Mouse (Mus musculus) embryonic facial prominence, embryonic 13.5 days (tissue): ENCODE measurements around the gene Ppard. TPM values are rescaled to one million over a fixed set of nuclear protein-coding genes. Genes with fewer than 3 reads are reported as not detected.
"Not testable (repeated sequence)": the region's sequence is repeated elsewhere in the genome, so short reads cannot be mapped to it uniquely, and the experiment has no call there.

Experiments used
- ATAC-seq: fragments of 200-750 bp; cut with Nextera tagmentation; 2 replicates; pipeline ENCODE4 v1.8.0; 2017; ENCODE audit warnings: low read depth; ENCODE audit not compliant: insufficient number of reproducible peaks, insufficient read depth, low FRiP score, low TSS enrichment
- H3K27ac ChIP-seq: fragments of 300-500 bp; sonication (generic); 2 replicates; pipeline ENCODE4 v1.5.1; 2015; ENCODE audit warnings: moderate library complexity, mild to moderate bottlenecking, inconsistent platforms
- H3K27me3 ChIP-seq: fragments of 300-500 bp; sonication (generic); 2 replicates; pipeline ENCODE4 v1.6.1; 2015; ENCODE audit warnings: mild to moderate bottlenecking, inconsistent platforms
- H3K36me3 ChIP-seq: fragments of 300-500 bp; sonication (generic); 2 replicates; pipeline ENCODE4 v1.6.1; 2015; ENCODE audit warnings: mild to moderate bottlenecking, inconsistent platforms
- H3K4me1 ChIP-seq: fragments of 300-500 bp; sonication (generic); 2 replicates; pipeline ENCODE4 v1.6.1; 2015; ENCODE audit warnings: inconsistent platforms
- H3K4me2 ChIP-seq: fragments of 300-500 bp; sonication (generic); 2 replicates; pipeline ENCODE4 v1.6.1; 2015; ENCODE audit warnings: moderate library complexity, mild to moderate bottlenecking, inconsistent platforms
- H3K4me3 ChIP-seq: fragments of 300-500 bp; sonication (generic); 2 replicates; pipeline ENCODE4 v1.5.1; 2015; ENCODE audit warnings: mild to moderate bottlenecking, inconsistent platforms
- H3K9ac ChIP-seq: fragments of 300-500 bp; sonication (generic); 2 replicates; pipeline ENCODE4 v1.6.1; 2015; ENCODE audit warnings: mild to moderate bottlenecking, inconsistent platforms
- H3K9me3 ChIP-seq: fragments of 300-500 bp; sonication (generic); 2 replicates; pipeline ENCODE4 v1.6.1; 2016; ENCODE audit warnings: inconsistent platforms
- WGBS: fragments of 180-500 bp; shearing (Covaris S2); methylation state at CpG from one replicate; pipeline ENCODE4 v1.1.7; 2015; ENCODE audit warnings: mixed read lengths; 5-methylcytosine and 5-hydroxymethylcytosine counted together
- polyA plus RNA-seq: library from polyadenylated mRNA; unstranded; fragments of >200 nt; fragmentation: Nextera tagmentation; extraction: Ambion mirVana; gene quantifications from 2 replicates; pipeline ENCODE4 v1.2.1, GENCODE M21; 2015

The Ppard gene
- polyA plus RNA-seq, 1 experiment from 2014 or later: 3.3 TPM

DNA sequence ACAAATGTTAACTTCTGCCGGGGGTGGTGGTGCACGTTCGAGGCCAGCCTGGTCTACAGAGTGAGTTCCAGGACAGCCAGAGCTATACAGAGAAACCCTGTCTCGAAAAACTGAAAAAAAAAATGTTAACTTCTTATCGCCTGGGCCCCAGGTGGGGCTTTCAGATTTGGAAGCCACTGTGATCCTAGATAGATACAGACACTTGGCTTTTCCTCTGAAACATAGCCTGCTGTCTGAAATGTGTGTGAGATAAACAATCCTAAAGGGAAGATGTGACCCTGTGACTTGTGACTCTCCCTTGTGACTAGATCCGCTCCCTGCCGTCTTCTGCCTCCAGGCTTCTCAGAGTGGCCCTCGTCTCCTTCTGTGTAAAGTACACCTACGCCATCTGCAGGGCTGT is 85.2 kb downstream of the Ppard start:
- H3K9me3 ChIP-seq: no peaks in the 10 kb centered on the region
- H3K4me3 ChIP-seq: no peak overlapping the region
- H3K27me3 ChIP-seq: no peaks in the 10 kb centered on the region
- 80% methylated on average over 9 of the region's 9 CpGs for WGBS
- peaks cover 20% of the 10 kb centered on the region for H3K4me1 ChIP-seq
- H3K9ac ChIP-seq: no peak overlapping the region
- no peak for ATAC-seq
- peaks cover 67% of the 10 kb centered on the region for H3K36me3 ChIP-seq
- H3K27ac ChIP-seq: no peak overlapping the region
- H3K4me2 ChIP-seq: no peak overlapping the region

DNA sequence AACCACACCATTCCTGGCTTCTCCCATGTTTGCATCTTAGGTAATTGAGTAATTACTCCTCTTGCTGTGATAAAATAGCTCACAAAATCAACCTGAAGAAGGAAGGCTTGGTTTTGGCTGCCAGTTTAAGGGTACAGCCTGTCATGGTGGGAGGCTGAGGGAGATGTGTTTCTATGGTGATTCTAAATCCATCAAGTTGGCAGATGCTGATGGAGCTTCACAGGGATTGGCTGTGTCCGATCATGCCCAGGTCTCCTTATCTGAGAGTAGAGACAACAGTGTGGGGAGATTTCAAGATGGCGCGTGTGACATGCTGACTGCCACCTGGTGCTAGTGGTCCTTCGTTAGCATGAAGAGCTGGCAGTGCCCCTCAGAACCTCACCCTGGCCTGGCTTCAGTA is 89.2 kb downstream of the Ppard start:
- H3K9ac ChIP-seq: no peak overlapping the region
- ATAC-seq: no peak
- no peaks in the 10 kb centered on the region for H3K4me1 ChIP-seq
- no peaks in the 10 kb centered on the region for H3K27me3 ChIP-seq
- H3K4me2 ChIP-seq: no peak overlapping the region
- no peak overlapping the region for H3K27ac ChIP-seq
- peaks cover 5% of the 10 kb centered on the region; the same call in 1 of the 2 replicates for H3K9me3 ChIP-seq
- peaks cover 86% of the 10 kb centered on the region for H3K36me3 ChIP-seq
- 98% methylated on average over 4 of the region's 4 CpGs for WGBS
- H3K4me3 ChIP-seq: no peak overlapping the region

DNA sequence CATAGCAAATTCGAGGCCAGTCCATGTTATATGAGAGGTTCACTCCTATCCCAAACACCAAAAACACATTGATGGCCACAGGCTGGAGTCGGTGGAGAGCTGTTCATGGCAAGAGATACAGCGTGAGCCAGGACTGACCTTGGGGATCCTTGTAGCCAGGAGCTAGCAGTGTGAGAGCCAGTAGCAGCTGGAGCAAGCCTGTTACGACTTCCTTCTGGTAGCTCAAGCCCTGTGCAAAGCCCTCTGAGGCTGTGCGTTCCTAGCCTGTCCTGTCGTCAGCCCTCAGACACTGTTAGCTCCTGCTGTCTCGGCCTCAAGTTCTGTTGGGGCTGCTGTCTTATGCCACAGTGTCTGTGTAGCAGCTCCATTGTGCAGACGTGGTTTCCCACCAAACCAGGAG is 91.3 kb downstream of the Ppard start:
- 88% methylated on average over 8 of the region's 8 CpGs for WGBS
- no peak overlapping the region for H3K4me3 ChIP-seq

DNA sequence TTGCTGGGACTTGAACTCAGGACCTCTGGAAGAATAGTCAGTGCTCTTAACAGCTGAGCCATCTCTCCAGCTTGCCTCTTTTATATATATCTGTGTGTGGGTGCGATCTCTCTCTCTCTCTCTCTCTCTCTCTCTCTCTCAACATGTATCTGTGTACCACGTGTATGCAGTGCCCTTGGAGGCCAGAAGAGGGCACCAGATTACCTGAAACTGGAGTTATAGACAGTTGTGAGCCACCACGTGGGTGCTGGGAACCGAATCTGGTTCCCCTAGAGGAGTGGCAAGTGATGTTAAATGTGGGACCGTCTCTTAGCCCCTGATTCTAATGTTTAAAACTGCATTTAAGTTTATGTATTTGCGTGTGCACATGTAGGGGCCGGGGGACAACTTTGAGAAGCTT is 91.9 kb downstream of the Ppard start:
- not testable (repeated sequence) for H3K9ac ChIP-seq, H3K9me3 ChIP-seq, H3K27ac ChIP-seq, H3K4me1 ChIP-seq, ATAC-seq, H3K4me3 ChIP-seq, H3K27me3 ChIP-seq, H3K4me2 ChIP-seq
- H3K36me3 ChIP-seq: peaks cover 64% of the 10 kb centered on the region
- WGBS: 94% methylated on average over 7 of the region's 7 CpGs

More for the DNA sequence above, 91.3 kb downstream of the Ppard start:
- no peaks in the 10 kb centered on the region for H3K27me3 ChIP-seq
- H3K9ac ChIP-seq: no peak overlapping the region
- H3K4me1 ChIP-seq: peaks cover 8% of the 10 kb centered on the region
- H3K4me2 ChIP-seq: no peak overlapping the region
- H3K36me3 ChIP-seq: peaks cover 65% of the 10 kb centered on the region
- peaks cover 5% of the 10 kb centered on the region; the same call in 1 of the 2 replicates for H3K9me3 ChIP-seq
- ATAC-seq: no peak
- H3K27ac ChIP-seq: no peak overlapping the region

DNA sequence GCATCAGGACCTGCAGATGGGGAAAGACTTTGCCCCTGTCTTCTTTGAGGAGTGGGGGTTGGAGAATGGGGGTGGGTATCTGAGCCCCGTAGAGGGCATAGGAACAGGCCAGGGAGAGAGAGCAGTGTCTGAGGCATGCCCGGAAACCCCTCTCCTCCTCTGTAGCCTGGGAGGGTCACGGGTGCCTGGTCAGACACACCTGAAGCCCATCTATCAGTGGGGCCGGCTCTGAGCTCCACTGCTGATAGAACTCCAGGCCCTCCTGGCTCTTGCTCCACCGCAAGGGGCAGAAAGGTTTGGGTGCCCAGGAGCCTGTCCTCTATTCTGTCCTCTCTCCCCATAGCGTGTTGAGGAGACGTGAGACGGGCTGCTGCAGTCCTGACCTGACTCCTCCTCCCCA is 93.3 kb downstream of the Ppard start:
- 83% methylated on average over 8 of the region's 8 CpGs for WGBS
- Histone ChIP-seq H3K4me2 (no peak overlapping the region), H3K4me3 (no peak overlapping the region), H3K9ac (no peak overlapping the region), H3K4me1 (peaks cover 18% of the 10 kb centered on the region), H3K27me3 (no peaks in the 10 kb centered on the region), H3K36me3 (peaks cover 64% of the 10 kb centered on the region), H3K27ac (no peak overlapping the region), H3K9me3 (peaks cover 5% of the 10 kb centered on the region; the same call in 1 of the 2 replicates)
- ATAC-seq: no peak

DNA sequence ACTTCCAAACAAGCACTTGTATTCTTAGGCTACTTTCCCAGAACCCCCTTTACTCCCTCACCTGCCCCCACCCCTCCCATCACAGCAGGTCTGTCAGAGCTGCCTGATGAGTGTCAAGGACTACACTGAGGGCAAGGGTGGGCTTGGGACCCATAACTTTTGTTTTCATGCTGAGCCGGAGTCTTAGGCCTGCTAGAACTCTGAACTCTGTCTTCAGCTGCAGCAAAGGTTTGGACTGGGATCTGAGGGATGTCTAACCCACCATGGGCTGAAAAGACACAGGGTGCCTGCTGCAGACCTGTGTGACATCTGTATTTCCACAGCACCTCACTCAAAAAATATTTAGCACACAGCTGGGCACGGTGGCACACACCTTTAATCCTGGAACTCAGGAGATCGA is 94.5 kb downstream of the Ppard start:
- no peak for ATAC-seq
- 67% methylated on average over 3 of the region's 3 CpGs for WGBS
- Histone ChIP-seq H3K9me3 (peaks cover 5% of the 10 kb centered on the region; the same call in 1 of the 2 replicates), H3K9ac (peak overlapping the region; percentile 100), H3K4me3 (no peak overlapping the region), H3K27ac (peak overlapping the region; percentile 97; the same call in 1 of the 2 replicates), H3K4me1 (peaks cover 21% of the 10 kb centered on the region), H3K27me3 (no peaks in the 10 kb centered on the region), H3K36me3 (peaks cover 64% of the 10 kb centered on the region), H3K4me2 (no peak overlapping the region)

DNA sequence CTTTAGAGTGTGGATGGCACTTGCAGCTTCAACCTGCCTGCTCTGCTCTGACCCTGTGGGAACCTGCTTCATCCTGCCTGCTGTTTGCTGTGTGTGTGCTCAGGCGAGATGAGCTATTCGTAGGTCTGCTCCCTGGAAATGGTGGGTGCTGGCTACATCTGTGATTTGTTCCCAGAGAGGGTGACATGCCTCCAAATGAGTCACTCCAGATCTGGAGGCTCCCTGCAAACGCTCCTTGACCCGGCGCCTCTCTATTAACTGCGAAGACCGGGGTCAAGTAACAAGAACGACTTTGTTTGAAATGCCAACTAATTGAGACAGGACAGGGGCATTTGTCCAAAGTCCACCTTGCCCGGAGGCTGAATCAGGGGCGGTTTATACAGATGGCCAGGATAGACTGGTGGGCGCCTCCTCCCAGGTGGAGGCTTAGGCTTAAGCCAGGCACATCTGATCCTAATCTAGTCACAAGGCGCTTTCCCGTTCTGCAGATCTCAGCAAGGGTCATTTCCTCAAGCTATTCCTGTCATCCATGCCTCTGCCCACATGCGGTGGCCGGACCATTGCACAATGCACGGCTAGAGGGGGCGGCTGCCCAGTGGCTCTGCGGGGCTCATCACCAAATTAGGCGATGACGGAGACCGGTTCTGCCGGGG is 95.3 kb downstream of the Ppard start:
- 3% methylated on average over 22 of the region's 22 CpGs for WGBS

DNA sequence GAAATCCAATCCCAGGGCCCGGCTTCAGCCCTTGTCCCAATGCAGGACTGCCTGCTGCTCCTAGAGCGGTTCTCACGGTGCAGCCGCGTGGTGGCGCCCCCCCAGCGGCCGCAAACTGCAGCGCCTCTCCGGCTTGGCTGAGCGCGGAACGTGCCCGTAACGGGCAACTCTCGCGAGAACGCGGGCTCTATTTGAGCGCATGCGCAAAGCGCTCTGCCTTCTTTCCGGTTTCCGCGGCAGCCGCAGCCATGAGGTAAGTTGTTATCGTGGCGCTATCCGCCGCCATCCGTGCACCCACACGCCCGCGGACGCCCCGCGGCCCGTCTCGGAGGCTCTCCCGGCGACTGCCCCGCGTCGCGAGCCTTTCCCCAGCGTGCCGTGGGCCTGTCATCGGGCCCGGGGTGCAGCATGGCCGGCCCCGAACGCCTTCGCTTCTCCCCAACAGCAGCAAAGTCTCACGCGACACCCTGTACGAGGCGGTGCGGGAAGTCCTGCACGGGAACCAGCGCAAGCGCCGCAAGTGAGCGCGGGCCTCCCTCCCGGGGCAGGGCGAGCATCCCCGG is 95.9 kb downstream of the Ppard start, which contains the start of gene Rpl10a:
Gene Rpl10a (plus strand): TSS at position 106 of the 563 bp plus-strand sequence.
- no peaks in the 10 kb centered on the region for H3K27me3 ChIP-seq
- peaks cover 36% of the 10 kb centered on the region for H3K4me1 ChIP-seq
- peak; percentile 79 for ATAC-seq
- under 1% methylated on average over 66 of the region's 67 CpGs for WGBS
- peak within 1 kb of the TSS; percentile 93 for H3K4me3 ChIP-seq
- peak within 1 kb of the TSS; percentile 97 for H3K27ac ChIP-seq
- H3K9ac ChIP-seq: peak within 1 kb of the TSS; percentile 100
- H3K9me3 ChIP-seq: peaks cover 5% of the 10 kb centered on the region; the same call in 1 of the 2 replicates
- H3K36me3 ChIP-seq: peaks cover 69% of the 10 kb centered on the region
- H3K4me2 ChIP-seq: peak within 1 kb of the TSS; percentile 91

More for the DNA sequence above, 95.3 kb downstream of the Ppard start:
- peak overlapping the region; percentile 91 for H3K4me2 ChIP-seq
- H3K36me3 ChIP-seq: peaks cover 64% of the 10 kb centered on the region
- H3K4me3 ChIP-seq: peak overlapping the region; percentile 93
- peaks cover 30% of the 10 kb centered on the region for H3K4me1 ChIP-seq
- H3K9me3 ChIP-seq: peaks cover 5% of the 10 kb centered on the region; the same call in 1 of the 2 replicates
- no peaks in the 10 kb centered on the region for H3K27me3 ChIP-seq
- ATAC-seq: 0 out of 2 replicates have a peak, but pooled peaks have one; percentile 7
- peak overlapping the region; percentile 97 for H3K27ac ChIP-seq
- H3K9ac ChIP-seq: peak overlapping the region; percentile 100

DNA sequence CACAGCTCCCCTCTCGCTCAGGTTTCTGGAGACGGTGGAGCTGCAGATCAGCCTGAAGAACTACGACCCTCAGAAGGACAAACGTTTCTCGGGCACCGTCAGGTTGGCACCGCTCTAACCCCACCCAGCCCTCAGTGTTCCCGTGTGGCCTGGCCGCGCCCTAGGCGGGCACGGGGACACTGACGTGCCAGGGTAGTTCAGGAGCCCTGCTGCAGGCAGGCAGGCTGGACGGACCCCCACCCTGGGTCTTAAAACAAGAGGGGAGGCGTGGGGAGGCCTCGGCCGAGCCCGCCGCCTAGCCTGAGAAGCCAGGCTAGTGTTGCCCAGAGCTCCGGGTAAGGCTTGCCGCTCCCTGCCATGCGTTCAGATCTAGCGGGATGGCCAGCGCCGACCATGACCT is 96.4 kb downstream of the Ppard start:
- Histone ChIP-seq H3K4me2 (peak overlapping the region; percentile 91), H3K4me1 (peaks cover 41% of the 10 kb centered on the region), H3K27ac (peak overlapping the region; percentile 97), H3K4me3 (peak overlapping the region; percentile 93), H3K36me3 (peaks cover 71% of the 10 kb centered on the region), H3K9me3 (peaks cover 3% of the 10 kb centered on the region; the same call in 1 of the 2 replicates), H3K9ac (peak overlapping the region; percentile 100), H3K27me3 (no peaks in the 10 kb centered on the region)
- no peak for ATAC-seq
- WGBS: under 1% methylated on average over 25 of the region's 25 CpGs

DNA sequence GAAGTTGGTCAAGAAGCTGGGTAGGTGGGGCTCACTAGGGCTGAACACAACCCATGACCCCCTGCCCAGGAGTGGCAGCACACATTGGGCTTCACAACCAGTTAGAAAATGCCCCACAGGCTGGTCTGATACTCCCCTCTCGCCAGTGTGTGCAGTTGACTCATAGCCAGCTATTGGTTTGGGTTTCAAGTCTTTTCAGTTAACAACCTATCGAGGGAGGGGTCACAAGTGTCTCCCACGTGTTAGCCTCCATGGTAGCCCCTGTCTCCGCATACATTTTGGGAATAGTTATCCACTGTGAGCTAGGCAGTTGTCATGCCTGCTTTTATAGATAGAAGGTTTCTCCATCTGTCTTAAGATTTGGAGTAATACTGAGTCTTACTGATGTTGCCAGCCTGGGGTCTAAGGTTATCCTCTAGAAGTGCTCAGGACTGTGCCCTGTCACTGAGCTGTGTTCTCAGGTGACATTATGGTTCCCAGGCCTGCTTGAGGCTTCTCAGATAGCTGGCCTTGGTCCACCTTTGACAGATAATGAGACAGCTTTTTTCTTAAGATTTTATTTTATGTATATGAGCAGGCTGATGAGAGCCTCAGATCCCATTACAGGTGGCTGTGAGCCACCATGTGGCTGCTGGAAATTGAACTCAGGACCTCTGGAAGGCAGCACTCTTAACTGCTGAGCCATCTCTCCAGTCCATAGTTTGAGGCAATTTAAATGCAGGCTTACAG is 97.2 kb downstream of the Ppard start:
- Histone ChIP-seq H3K27ac (peak overlapping the region; percentile 97), H3K4me2 (peak overlapping the region; percentile 91), H3K4me3 (peak overlapping the region; percentile 93), H3K36me3 (peaks cover 70% of the 10 kb centered on the region), H3K4me1 (peaks cover 47% of the 10 kb centered on the region), H3K9me3 (no peaks in the 10 kb centered on the region), H3K27me3 (no peaks in the 10 kb centered on the region), H3K9ac (peak overlapping the region; percentile 100)
- WGBS: 5% methylated on average over 4 of the region's 4 CpGs
- ATAC-seq: no peak

DNA sequence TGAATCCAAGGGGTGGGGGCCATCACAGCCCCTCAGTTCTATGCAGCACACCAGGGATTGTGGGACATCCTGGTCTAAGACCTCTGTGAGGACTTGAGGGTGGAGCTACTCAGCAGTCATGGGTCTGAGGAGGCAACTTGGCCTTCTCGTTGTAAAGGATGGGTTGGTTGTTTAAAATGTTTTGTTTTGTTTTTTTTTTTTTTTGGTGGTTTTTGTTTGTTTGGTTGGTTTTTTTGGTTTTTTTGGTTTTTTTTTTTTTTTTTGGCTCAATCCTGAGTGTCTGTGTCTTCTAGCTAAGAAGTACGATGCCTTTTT is 97.7 kb downstream of the Ppard start:
- no peak for ATAC-seq
- Histone ChIP-seq H3K4me2 (peak overlapping the region; percentile 91), H3K9ac (peak overlapping the region; percentile 100), H3K27ac (peak overlapping the region; percentile 97), H3K36me3 (peaks cover 72% of the 10 kb centered on the region), H3K4me1 (peaks cover 52% of the 10 kb centered on the region), H3K4me3 (peak overlapping the region; percentile 93), H3K9me3 (no peaks in the 10 kb centered on the region), H3K27me3 (no peaks in the 10 kb centered on the region)
- 33% methylated on average over 2 of the region's 2 CpGs for WGBS
